Mouse (Mus musculus) heart, postnatal 36 days (tissue): ENCODE measurements at regions not wholly inside any gene's neighbourhood (a gene's known extent, or its start where the extent isn't known, plus 50 kb on each side); places are given as distances from the start of the nearest gene placed in this dataset.
"Not testable (repeated sequence)": the region's sequence is repeated elsewhere in the genome, so short reads cannot be mapped to it uniquely, and the experiment has no call there.

Source experiments
- DNase-seq, 2 experiments: peaks; one replicate each; pipeline ENCODE4 v3.0.0; 2021 to 2022
- intact Hi-C: fragments of 180-260 bp; cut with DNase I; formaldehyde crosslinking; loops from one replicate; pipeline ENCODE4 v1.15.1; 2025

DNA sequence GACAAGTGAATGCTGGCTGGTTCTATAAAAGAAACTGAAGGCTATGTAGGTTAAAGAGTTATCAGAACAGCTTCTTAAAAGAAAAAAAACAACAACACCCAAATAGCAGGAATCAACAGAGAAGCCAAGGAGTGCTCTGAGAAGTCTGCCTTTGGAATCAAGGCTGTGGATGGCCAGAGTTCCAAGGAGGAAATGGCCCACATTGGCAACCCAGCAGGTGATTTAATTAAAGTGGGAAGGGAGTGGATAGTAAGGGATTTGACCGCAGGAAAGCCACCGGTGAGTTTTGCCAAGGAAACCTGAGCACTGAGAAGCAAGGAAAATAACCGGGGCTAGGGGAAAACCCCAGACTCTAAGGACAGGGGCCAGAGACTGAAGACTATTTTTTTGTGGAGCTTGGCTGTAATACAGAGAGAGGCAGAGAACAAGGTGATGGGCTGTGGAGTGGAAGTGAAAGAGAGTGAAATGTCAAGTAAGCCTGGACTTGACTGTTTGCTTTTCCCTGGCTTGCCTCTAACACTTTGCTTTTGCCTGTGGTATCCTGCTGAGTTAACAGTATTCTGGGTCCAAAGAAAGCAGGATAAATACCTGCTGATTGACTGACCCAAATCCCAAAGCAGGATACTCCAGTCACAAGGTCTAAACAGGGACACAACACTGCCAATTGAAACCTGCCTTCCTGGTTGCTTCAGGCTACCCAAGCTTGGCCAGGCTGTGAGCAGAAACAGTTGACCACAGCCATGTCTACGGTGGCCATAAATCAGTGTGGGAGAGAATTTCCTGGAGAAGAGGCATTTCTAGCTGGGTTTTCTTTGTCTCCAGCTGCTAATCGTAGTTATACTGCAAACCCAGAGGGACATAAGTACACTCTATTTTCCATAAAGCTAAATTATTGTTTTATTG is 125.9 kb downstream of the Arrdc3 start:
- intact Hi-C loops, result loop anchor here (5.0 kb wide), 1 partner anchor 122 kb away; no protein-coding TSS in a partner anchor
- DNase-seq, result no peak

DNA sequence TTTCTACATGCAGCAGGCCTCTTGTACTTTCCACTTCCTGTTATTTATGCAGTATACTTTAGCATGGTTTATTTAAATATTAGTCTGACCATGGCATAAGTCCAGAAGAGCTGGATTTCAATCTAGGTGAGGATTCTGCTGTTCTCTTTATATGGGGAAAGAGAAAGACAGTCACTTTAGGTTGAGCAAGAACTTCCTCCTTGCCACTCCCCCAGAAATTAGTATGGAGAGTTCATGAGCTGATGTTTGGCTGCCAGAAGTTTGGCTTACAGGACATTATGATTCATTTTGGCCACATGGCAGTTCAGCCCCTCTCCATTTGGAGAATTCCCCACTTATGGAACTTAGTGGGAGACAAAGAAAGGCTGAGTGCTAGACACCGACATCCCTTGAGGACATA is 130.8 kb downstream of the Arrdc3 start:
- no peak for DNase-seq
- intact Hi-C loops, result no loop called here

DNA sequence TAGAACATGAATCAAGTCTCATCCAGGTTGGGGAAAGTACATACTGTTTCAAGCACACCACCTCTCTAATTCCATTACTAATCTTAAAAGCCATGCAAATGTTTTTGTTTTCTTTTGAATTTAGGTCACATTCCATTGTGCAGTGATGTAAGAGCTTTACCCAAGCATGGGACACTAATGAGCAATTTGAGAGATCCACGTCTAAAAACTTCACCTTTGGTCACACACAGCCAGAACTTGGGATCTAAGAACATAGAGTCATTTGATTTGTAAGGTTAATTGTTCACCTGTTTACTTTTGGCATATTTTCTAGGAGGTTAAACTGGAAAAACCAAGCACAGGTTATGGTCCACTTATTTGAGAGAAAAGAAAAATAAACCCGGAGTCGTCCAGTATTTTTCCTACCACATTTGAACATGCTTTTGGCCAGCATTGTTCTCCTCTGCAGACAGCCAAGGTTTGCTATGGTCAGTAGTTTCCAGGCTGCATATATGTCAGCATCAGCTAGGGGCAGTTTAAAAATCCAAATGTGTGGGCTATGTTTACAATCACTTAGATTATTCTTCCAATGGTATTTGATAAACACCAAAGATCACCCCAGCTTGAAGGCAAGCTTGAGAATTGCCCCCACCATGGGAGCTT is 137.0 kb downstream of the Arrdc3 start:
- DNase-seq, result no peak
- intact Hi-C loops, result loop anchor here (5.0 kb wide), 2 partner anchors 137 to 138 kb away; partner anchors contain the start of gene Arrdc3

DNA sequence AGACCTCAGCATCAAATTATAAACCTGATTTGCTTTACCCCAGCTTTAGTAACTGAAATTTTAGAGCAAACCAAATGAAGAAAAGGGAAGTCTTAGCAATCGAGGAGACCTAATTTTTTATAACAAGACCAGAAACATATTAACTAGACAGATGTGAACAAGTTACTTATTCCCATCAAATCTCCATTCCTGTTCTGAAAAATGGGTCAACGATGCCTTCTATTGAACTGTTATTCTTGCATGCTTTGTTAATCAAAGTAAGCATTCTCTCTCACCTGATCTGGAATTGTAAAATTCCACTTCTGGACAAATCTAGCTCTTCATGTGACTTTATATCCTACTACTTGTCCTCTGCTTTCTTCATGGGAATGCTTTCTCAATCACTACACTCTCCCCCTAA is 137.6 kb downstream of the Arrdc3 start:
- intact Hi-C loops, result loop anchor here (5.0 kb wide), 2 partner anchors 136 to 139 kb away; partner anchors contain the start of gene Arrdc3
- no peak for DNase-seq

DNA sequence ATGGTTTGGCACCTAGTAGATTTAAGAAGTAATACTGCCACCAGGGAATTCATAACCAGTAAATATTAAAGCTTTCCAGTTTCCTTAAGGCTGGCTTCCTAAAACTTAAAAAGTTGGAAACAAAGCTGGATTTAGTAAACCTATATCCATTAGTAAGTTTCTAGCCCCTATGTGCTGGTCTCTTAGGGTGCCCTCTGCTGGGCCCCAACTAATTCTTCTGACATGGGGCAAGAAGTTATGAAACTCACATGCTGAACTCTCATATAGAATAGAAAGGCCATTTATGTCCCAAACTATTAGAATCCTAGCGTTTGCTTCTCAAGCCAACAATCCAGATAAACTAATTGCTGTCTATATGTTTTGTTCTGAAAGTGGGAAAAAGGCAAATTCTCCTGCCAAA is 139.2 kb downstream of the Arrdc3 start:
- DNase-seq, result no peak
- intact Hi-C loops, result loop anchor here (5.0 kb wide), 2 partner anchors 135 to 140 kb away; partner anchors contain the start of gene Arrdc3

DNA sequence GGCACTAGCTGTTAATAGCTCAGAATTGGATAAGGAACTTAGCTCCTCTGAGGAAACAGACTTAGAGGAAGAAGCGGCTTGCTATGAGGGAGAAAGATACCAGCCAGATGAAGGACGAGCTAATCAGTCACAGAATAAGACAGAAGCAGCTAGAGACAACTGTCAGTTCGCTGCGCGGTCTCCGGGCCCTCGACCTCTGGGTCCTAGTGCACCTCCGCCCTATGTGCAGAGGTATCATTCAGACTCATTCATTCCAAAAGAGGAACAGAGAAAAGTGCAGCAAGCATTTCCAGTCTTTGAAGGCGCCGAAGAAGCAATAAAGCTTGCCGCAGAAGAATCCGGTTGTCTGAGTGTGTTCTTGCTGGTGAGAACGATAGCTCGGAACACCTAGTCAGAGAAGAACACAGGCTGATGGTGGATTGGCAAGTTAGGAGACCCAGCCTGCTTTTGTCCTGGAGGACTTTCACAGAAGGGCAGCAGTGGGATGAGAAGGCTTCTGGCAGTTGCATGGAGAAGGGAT is 142.1 kb downstream of the Arrdc3 start:
- intact Hi-C loops, result not testable (repeated sequence)
- peak in 1 of 2 experiments; percentile 13 for DNase-seq

DNA sequence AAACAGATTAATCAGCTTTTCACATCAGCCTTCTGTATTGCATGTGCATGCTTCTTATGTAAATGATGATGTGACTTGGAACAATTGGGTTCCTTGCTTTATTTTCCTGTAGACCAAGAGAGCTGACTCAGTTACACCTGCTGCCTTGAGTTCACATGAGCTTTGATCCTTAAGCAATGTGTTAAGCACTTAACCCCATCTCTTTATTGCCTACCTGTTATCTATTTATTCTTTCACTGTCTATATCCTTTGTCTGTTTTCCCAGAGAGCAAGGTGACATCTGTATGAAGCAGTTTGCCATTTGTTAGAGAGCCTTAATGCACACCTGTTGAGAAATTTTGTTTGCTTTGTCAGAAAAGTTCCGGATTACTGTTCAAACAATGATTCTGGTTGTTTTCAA is 154.1 kb downstream of the Arrdc3 start:
- DNase-seq, result no peak
- intact Hi-C loops, result no loop called here

DNA sequence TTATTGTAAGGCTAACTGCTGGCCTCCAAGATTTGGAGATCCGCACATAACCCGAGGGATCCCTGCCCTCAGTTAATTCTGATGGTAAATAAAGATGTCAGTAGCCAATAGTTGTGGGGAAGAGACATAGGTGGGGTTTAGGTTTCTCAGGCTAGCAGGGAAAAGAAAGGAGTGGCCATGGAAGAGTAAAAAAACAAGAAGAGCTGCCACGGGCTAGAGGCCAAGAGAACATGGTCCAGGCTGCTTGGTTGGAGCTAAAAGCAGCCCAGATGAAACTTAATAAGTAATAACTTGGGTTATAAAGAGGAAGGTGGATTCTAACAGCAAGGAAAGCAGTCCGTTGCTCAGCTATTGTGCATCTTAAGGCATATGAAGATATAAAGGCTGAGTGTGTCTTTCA is 155.6 kb downstream of the Arrdc3 start:
- DNase-seq, result no peak
- intact Hi-C loops, result no loop called here

DNA sequence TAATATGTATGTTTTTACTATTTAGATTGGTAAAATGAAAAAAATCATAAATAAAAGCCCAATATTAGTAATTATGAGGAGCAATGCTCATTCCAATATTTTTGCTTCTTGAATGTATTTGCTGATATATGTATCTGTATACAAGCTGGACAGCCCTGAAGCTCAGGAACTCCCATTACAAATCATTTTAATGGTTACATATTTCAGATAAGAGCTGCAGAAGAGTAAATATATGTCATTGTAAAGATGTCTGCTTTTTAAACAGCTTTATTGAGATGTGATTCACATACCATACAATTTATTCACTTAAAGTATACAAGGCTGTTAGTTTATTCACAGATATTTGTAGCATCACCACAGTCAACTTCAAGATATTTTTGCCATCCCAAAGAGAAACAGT is 157.3 kb downstream of the Arrdc3 start:
- intact Hi-C loops, result no loop called here
- DNase-seq, result no peak

DNA sequence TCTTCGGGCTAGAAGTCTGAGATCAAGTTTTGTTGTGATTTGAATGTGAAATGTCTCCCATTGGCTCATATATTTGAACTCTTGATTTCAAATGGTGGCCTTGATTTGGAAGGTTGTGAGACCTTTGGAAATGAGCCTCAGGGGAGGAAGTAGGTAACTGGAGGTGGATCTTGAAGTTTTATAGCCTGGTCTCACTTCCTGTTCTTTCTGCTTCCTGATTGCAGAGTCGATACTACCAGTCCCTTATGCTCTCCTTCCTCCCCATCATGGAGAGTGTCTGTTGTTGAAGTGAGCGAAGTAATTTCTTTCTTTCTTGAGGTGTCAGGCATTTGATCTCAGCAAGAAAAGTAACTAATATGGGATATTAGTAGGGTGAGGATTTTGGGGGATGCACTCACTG is 158.5 kb downstream of the Arrdc3 start:
- no peak for DNase-seq
- intact Hi-C loops, result no loop called here
